Mouse (Mus musculus): ENCODE data around the gene Gal3st2. TPM values are rescaled to one million over a fixed set of nuclear protein-coding genes. Genes with fewer than 3 reads are reported as not detected.
"Not testable (repeated sequence)": the region's sequence is repeated elsewhere in the genome, so short reads cannot be mapped to it uniquely, and the experiment has no call there.

The Gal3st2 gene
- polyA plus RNA-seq, 1 experiment from 2014 or later = not detected

DNA sequence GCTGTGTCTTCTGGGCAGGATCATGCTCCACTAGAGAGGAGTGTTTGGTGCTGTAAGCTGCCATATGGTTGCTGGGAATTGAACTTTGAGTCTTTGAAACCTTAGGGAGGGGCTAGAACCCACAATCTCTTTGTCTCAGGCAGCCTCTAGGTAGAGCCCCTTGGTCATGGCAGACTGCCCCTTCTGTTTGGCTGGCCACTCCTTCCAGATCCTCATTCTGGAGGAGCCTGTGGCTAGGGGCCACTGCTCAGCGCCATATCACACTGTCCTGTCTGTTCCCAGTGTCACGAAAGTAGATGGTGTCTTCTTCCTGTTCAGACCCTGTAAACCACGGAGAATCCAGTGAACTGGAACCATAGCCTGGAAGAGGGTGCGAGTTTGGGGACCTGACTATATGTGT, 5.3 kb upstream of the Gal3st2 start:
- H3K9me3 ChIP-seq (ENCODE audit: control insufficient read depth, low read length); H3K4me3 ChIP-seq (replicated peaks; ENCODE audit: low read length); H3K36me3 ChIP-seq (ENCODE audit: control insufficient read depth, insufficient read depth); H3K27me3 ChIP-seq (replicated peaks; ENCODE audit: control insufficient read depth, insufficient read depth, low read length); H3K9ac ChIP-seq (replicated peaks; ENCODE audit: low read depth, low read length); H3K4me1 ChIP-seq (replicated peaks; ENCODE audit: control insufficient read depth, insufficient read depth, low read length); H3K27ac ChIP-seq (ENCODE audit: low read length); H3K4me2 ChIP-seq (ENCODE audit: low read length); ATAC-seq: not testable (repeated sequence)
- 90% methylated on average over 4 of the region's 4 CpGs for WGBS

GRCm38 (mm10) chr1:93857370-93857769, 3.7 kb upstream of the Gal3st2 start:
- no peak overlapping the region for H3K9ac ChIP-seq (replicated peaks; ENCODE audit: low read depth, low read length)
- H3K4me1 ChIP-seq (replicated peaks; ENCODE audit: control insufficient read depth, insufficient read depth, low read length) = no peaks in the 10 kb centered on the region; the same call in 1 of the 2 replicates
- no peak overlapping the region for H3K4me3 ChIP-seq (replicated peaks; ENCODE audit: low read length)
- WGBS = 33% methylated on average over 6 of the region's 6 CpGs
- no peaks in the 10 kb centered on the region for H3K27me3 ChIP-seq (replicated peaks; ENCODE audit: control insufficient read depth, insufficient read depth, low read length)
- H3K36me3 ChIP-seq (ENCODE audit: control insufficient read depth, insufficient read depth) = no peaks in the 10 kb centered on the region
- ATAC-seq = no peak
- H3K27ac ChIP-seq (ENCODE audit: low read length) = no peak overlapping the region
- no peaks in the 10 kb centered on the region for H3K9me3 ChIP-seq (ENCODE audit: control insufficient read depth, low read length)
- no peak overlapping the region for H3K4me2 ChIP-seq (ENCODE audit: low read length)

GRCm38 (mm10) chr1:93857991-93858390, 3.1 kb upstream of the Gal3st2 start:
- H3K27ac ChIP-seq (ENCODE audit: low read length) = no peak overlapping the region
- WGBS = 80% methylated on average over 3 of the region's 3 CpGs
- H3K4me2 ChIP-seq (ENCODE audit: low read length) = no peak overlapping the region
- no peak overlapping the region for H3K4me3 ChIP-seq (replicated peaks; ENCODE audit: low read length)
- H3K9ac ChIP-seq (replicated peaks; ENCODE audit: low read depth, low read length) = no peak overlapping the region
- H3K36me3 ChIP-seq (ENCODE audit: control insufficient read depth, insufficient read depth) = no peaks in the 10 kb centered on the region
- ATAC-seq = no peak
- H3K9me3 ChIP-seq (ENCODE audit: control insufficient read depth, low read length) = no peaks in the 10 kb centered on the region
- no peaks in the 10 kb centered on the region for H3K27me3 ChIP-seq (replicated peaks; ENCODE audit: control insufficient read depth, insufficient read depth, low read length)
- no peaks in the 10 kb centered on the region; the same call in 1 of the 2 replicates for H3K4me1 ChIP-seq (replicated peaks; ENCODE audit: control insufficient read depth, insufficient read depth, low read length)

DNA sequence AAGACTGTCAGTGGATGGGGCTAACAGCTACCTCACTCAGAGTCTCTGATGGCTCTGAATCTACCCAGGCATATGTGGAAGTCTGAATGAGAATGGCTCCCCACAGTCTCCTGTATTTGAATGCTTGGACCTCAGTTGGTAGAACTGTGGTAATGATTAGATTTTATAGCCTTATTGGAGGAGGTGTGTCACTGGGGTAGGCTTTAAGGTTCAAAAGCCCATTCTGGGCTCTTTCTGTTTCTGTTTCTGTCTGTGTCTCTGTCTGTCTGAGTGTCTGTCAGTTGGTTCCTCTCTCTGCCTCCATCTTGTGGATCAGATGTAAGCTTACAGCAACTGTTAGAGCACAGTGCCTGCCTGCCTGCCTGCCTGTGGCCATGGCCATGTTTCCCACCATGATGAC, 1.5 kb upstream of the Gal3st2 start:
- ATAC-seq = no peak
- Histone ChIP-seq H3K4me1 (replicated peaks; ENCODE audit: control insufficient read depth, insufficient read depth, low read length) (no peaks in the 10 kb centered on the region; the same call in 1 of the 2 replicates), H3K27ac (ENCODE audit: low read length) (no peak overlapping the region), H3K9ac (replicated peaks; ENCODE audit: low read depth, low read length) (no peak overlapping the region), H3K27me3 (replicated peaks; ENCODE audit: control insufficient read depth, insufficient read depth, low read length) (no peaks in the 10 kb centered on the region), H3K4me2 (ENCODE audit: low read length) (no peak overlapping the region), H3K9me3 (ENCODE audit: control insufficient read depth, low read length) (no peaks in the 10 kb centered on the region), H3K4me3 (replicated peaks; ENCODE audit: low read length) (no peak overlapping the region), H3K36me3 (ENCODE audit: control insufficient read depth, insufficient read depth) (no peaks in the 10 kb centered on the region)

DNA sequence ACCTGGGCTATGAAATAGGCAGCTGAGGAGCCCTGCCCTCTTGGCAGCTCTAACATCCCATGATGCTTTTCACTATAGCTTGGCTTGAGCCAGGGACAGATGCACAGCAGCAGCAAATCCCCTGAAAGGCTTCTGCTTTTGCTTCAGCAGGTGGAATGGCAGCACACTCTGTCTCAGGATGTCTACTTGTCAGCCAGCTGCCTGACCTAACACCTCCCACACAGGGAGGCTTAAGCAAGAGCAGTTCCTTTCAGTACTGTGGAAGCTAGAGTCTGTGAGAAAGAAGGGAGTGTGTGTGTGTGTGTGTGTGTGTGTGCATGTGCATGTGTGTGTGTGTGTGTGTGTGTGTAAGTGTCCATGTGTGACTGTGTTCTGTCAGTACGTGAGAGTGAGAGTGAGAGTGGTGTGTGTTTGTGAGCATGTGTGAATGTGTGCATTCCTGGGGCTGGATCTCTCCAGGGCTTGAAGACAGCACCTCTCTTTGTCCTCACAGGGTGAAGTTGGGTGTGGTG, 10.5 kb downstream of the Gal3st2 start:
- ATAC-seq; H3K9me3 ChIP-seq (ENCODE audit: control insufficient read depth, low read length); H3K4me2 ChIP-seq (ENCODE audit: low read length); H3K9ac ChIP-seq (replicated peaks; ENCODE audit: low read depth, low read length); H3K36me3 ChIP-seq (ENCODE audit: control insufficient read depth, insufficient read depth); H3K27ac ChIP-seq (ENCODE audit: low read length); H3K4me1 ChIP-seq (replicated peaks; ENCODE audit: control insufficient read depth, insufficient read depth, low read length); H3K4me3 ChIP-seq (replicated peaks; ENCODE audit: low read length); H3K27me3 ChIP-seq (replicated peaks; ENCODE audit: control insufficient read depth, insufficient read depth, low read length): not testable (repeated sequence)
- 80% methylated on average over 1 of the region's 1 CpGs for WGBS

- not testable (repeated sequence) for H3K4me1 ChIP-seq (replicated peaks; ENCODE audit: control insufficient read depth, insufficient read depth, low read length); H3K9ac ChIP-seq (replicated peaks; ENCODE audit: low read depth, low read length); H3K27ac ChIP-seq (ENCODE audit: low read length); H3K36me3 ChIP-seq (ENCODE audit: control insufficient read depth, insufficient read depth); ATAC-seq; H3K4me3 ChIP-seq (replicated peaks; ENCODE audit: low read length); H3K27me3 ChIP-seq (replicated peaks; ENCODE audit: control insufficient read depth, insufficient read depth, low read length); H3K9me3 ChIP-seq (ENCODE audit: control insufficient read depth, low read length); H3K4me2 ChIP-seq (ENCODE audit: low read length)
- WGBS = 89% methylated on average over 11 of the region's 22 CpGs
These were observed 13.3 kb downstream of the Gal3st2 start for GRCm38 (mm10) chr1:93874405-93874804.

DNA sequence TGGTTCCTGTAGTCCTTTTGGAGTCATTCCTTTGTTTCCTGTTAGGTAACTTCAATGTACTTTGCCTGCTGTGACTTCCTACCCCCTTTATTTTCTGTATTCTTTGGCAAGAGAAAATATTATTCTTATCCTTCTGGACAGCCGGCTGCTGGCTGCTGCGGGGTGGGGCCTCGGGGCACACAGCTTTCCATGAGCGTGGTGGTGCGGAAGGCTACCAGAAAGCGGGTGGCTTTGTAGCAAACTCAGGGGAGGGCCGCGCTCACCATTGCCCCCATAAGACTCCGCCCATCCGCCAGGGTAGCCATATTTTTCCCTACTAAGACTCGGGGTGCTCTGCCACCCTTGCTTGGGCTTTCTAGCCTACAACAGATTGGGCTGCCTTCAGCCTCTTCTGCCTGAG, 20.7 kb downstream of the Gal3st2 start:
- H3K36me3 ChIP-seq (ENCODE audit: control insufficient read depth, insufficient read depth); H3K27ac ChIP-seq (ENCODE audit: low read length); H3K9me3 ChIP-seq (ENCODE audit: control insufficient read depth, low read length); H3K4me3 ChIP-seq (replicated peaks; ENCODE audit: low read length); H3K4me1 ChIP-seq (replicated peaks; ENCODE audit: control insufficient read depth, insufficient read depth, low read length); ATAC-seq; H3K9ac ChIP-seq (replicated peaks; ENCODE audit: low read depth, low read length); H3K4me2 ChIP-seq (ENCODE audit: low read length); H3K27me3 ChIP-seq (replicated peaks; ENCODE audit: control insufficient read depth, insufficient read depth, low read length): not testable (repeated sequence)
- WGBS = no CpG with 5 or more reads among the region's 11 CpGs

DNA sequence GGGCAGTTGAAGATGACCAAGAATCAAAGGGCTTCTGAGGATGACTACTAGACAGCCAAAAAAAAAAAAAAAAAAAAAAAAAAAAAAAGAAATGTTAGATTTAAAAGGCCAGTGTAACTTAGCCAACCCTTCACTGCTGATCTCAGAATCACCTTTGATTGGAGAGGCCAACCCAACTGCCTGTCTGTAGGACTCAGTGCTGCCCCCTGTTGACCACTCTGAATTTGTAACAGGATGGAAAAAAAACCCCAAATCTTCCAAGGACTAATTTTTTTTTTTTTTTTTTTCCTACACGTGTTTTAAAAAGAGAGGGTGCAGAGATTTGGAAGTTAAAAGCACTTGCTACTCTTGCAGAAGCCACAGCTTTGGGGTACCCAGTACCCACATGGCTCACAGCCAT, 29.8 kb downstream of the Gal3st2 start:
- ATAC-seq; H3K9ac ChIP-seq (replicated peaks; ENCODE audit: low read depth, low read length); H3K4me1 ChIP-seq (replicated peaks; ENCODE audit: control insufficient read depth, insufficient read depth, low read length); H3K4me3 ChIP-seq (replicated peaks; ENCODE audit: low read length); H3K27me3 ChIP-seq (replicated peaks; ENCODE audit: control insufficient read depth, insufficient read depth, low read length); H3K9me3 ChIP-seq (ENCODE audit: control insufficient read depth, low read length); H3K36me3 ChIP-seq (ENCODE audit: control insufficient read depth, insufficient read depth); H3K27ac ChIP-seq (ENCODE audit: low read length); H3K4me2 ChIP-seq (ENCODE audit: low read length): not testable (repeated sequence)
- WGBS = 62% methylated on average over 1 of the region's 1 CpGs

DNA sequence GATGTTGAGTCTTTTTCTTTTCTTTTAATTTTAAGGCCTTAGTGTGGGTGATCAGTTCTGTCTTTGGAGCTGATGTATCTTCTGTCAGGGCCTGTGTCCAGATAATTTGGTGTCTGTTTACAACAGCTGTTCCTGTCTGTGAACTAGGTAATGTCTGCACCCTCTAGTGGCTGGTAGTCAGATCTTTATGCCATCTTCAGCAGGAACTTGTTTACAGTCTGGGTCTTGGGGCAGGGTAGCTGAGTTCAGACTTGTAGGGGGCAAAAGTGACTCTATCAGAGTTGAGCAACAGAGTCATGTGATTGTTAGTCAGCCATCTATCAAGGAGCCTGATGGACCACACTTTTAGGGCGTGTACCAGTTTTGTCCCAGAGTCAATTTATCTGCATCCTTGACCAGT, 36.3 kb downstream of the Gal3st2 start:
- H3K27me3 ChIP-seq (replicated peaks; ENCODE audit: control insufficient read depth, insufficient read depth, low read length); H3K4me2 ChIP-seq (ENCODE audit: low read length); ATAC-seq; H3K4me3 ChIP-seq (replicated peaks; ENCODE audit: low read length); H3K4me1 ChIP-seq (replicated peaks; ENCODE audit: control insufficient read depth, insufficient read depth, low read length); H3K36me3 ChIP-seq (ENCODE audit: control insufficient read depth, insufficient read depth); H3K9ac ChIP-seq (replicated peaks; ENCODE audit: low read depth, low read length); H3K9me3 ChIP-seq (ENCODE audit: control insufficient read depth, low read length); H3K27ac ChIP-seq (ENCODE audit: low read length): not testable (repeated sequence)
- no CpG with 5 or more reads among the region's 1 CpGs for WGBS

- not testable (repeated sequence) for H3K9ac ChIP-seq (replicated peaks; ENCODE audit: low read depth, low read length); H3K27ac ChIP-seq (ENCODE audit: low read length); H3K27me3 ChIP-seq (replicated peaks; ENCODE audit: control insufficient read depth, insufficient read depth, low read length); H3K9me3 ChIP-seq (ENCODE audit: control insufficient read depth, low read length); H3K4me2 ChIP-seq (ENCODE audit: low read length); H3K4me3 ChIP-seq (replicated peaks; ENCODE audit: low read length); H3K36me3 ChIP-seq (ENCODE audit: control insufficient read depth, insufficient read depth); ATAC-seq; H3K4me1 ChIP-seq (replicated peaks; ENCODE audit: control insufficient read depth, insufficient read depth, low read length)
- WGBS = 81% methylated on average over 2 of the region's 5 CpGs
These were observed 40.2 kb downstream of the Gal3st2 start for GRCm38 (mm10) chr1:93901291-93901690.
